Mouse (Mus musculus) heart, postnatal 0 days (tissue): ENCODE data around the gene Coq2. TPM values are rescaled to one million over a fixed set of nuclear protein-coding genes. Genes with fewer than 3 reads are reported as not detected.

Experiments
- ATAC-seq: fragments of 200-750 bp; cut with Nextera tagmentation; 2 replicates; pipeline ENCODE4 v1.8.0; 2017; ENCODE audit warnings: low read depth, moderate number of reproducible peaks, moderate library complexity; ENCODE audit not compliant: insufficient read depth
- DNase-seq: peaks from one replicate; pipeline ENCODE4 v3.0.0-alpha.2; 2016; ENCODE audit warnings: low spot score
- H3K27ac ChIP-seq: fragments of 300-500 bp; sonication (generic); 2 replicates; pipeline ENCODE4 v1.5.1; 2014; ENCODE audit warnings: low read depth, mild to moderate bottlenecking
- H3K27me3 ChIP-seq: fragments of 300-500 bp; sonication (generic); 2 replicates; pipeline ENCODE4 v1.6.1; 2014; ENCODE audit warnings: low read length, mixed read lengths; ENCODE audit not compliant: control insufficient read depth, insufficient read depth
- H3K36me3 ChIP-seq: fragments of 300-500 bp; sonication (generic); replicated peaks from 2 replicates; pipeline ENCODE4 v1.6.1; 2014; ENCODE audit warnings: low read length, mixed read lengths; ENCODE audit not compliant: control insufficient read depth, insufficient read depth
- H3K4me1 ChIP-seq: fragments of 300-500 bp; sonication (generic); 2 replicates; pipeline ENCODE4 v1.6.1; 2014; ENCODE audit warnings: antibody characterized with exemption; ENCODE audit not compliant: control insufficient read depth, insufficient read depth
- H3K4me2 ChIP-seq: fragments of 300-500 bp; sonication (generic); 2 replicates; pipeline ENCODE4 v1.6.1; 2014; ENCODE audit warnings: low read depth, mild to moderate bottlenecking, low read length, moderate library complexity
- H3K4me3 ChIP-seq: fragments of 300-500 bp; sonication (generic); 2 replicates; pipeline ENCODE4 v1.5.1; 2014; ENCODE audit warnings: low read depth, low read length
- H3K9ac ChIP-seq: fragments of 300-500 bp; sonication (generic); replicated peaks from 2 replicates; pipeline ENCODE4 v1.6.1; 2014; ENCODE audit warnings: low read depth, low read length, mixed read lengths
- H3K9me3 ChIP-seq: fragments of 300-500 bp; sonication (generic); replicated peaks from 2 replicates; pipeline ENCODE4 v1.6.1; 2016; ENCODE audit warnings: low read length; ENCODE audit not compliant: control insufficient read depth
- CTCF ChIP-seq: IDR thresholded peaks from 2 replicates; pipeline ENCODE4 v1.5.1; 2016; ENCODE audit warnings: antibody characterized with exemption, control low read depth, low read depth
- EP300 ChIP-seq: IDR thresholded peaks from 2 replicates; pipeline ENCODE4 v1.6.1; 2016; ENCODE audit warnings: antibody characterized with exemption, low read depth
- WGBS: fragments of 180-500 bp; shearing (Covaris S2); extraction: QIAGEN DNeasy Blood & Tissue Kit; methylation state at CpG from one replicate; pipeline ENCODE4 v1.1.7; 2014; 5-methylcytosine and 5-hydroxymethylcytosine counted together
- polyA plus RNA-seq: library from polyadenylated mRNA; unstranded; fragments of >200 nt; fragmentation: Nextera tagmentation; extraction: Ambion mirVana; gene quantifications from 2 replicates; pipeline ENCODE4 v1.2.1, GENCODE M21; 2015
- total RNA-seq: library from RNA; depleted of rRNA; stranded (reverse); fragments of >200 nt; gene quantifications from 2 replicates; pipeline ENCODE4 v1.2.3, GENCODE M21; 2014; ENCODE audit warnings: low replicate concordance; rRNA removed

Coq2 gene
- total and polyA plus RNA-seq, 2 experiments from 2014 or later = 68.5 to 146 TPM

DNA sequence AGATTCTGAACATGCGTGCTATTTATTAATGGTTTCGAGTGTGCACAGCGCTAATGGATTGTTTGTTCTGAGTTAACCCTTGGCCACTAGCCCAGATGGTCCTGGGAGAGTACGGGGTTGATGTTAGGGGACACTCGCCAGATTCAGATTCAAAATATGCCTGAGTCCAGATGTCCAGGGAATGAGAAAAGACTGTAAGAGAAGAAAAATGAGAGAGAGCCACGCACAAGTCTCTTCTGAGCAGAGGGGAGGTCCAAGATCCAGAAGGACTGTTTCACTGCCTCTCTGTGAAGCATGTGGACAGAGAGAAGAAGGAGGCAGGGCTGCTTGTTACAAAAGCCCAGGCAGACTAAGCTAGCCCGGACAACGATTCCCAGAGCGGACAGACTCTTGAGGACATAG lies 69.1 kb downstream of the Coq2 start:
- H3K4me2 ChIP-seq = 0 out of 2 replicates have a peak overlapping the region, but pooled peaks have one; percentile 5
- H3K4me3 ChIP-seq = no peak overlapping the region
- TF ChIP-seq EP300 = no peak
- no peak for TF ChIP-seq CTCF
- H3K27ac ChIP-seq = peak overlapping the region; percentile 49
- peak; percentile 34 for DNase-seq
- WGBS = 47% methylated on average over 9 of the region's 9 CpGs
- ATAC-seq = peak; percentile 73
- H3K9me3 ChIP-seq = no peaks in the 10 kb centered on the region
- no peaks in the 10 kb centered on the region for H3K36me3 ChIP-seq
- H3K4me1 ChIP-seq = no peaks in the 10 kb centered on the region
- no peaks in the 10 kb centered on the region for H3K27me3 ChIP-seq
- no peak overlapping the region for H3K9ac ChIP-seq

Other genes starting within 250 kb of the Coq2 start
- 12.8 and 21.1 TPM in 2 replicates for gene Lin54, start 174.5 kb downstream of the Coq2 start, total RNA-seq
- gene Lin54, start 174.5 kb downstream of the Coq2 start, polyA plus RNA-seq = 5.5 and 6.1 TPM in 2 replicates
- 101 and 118 TPM in 2 replicates for gene Cops4, start 156.8 kb downstream of the Coq2 start, total RNA-seq
- 140 and 143 TPM in 2 replicates for gene Cops4, start 156.8 kb downstream of the Coq2 start, polyA plus RNA-seq
- 5.2 and 12.5 TPM in 2 replicates for gene Plac8, start 102.9 kb downstream of the Coq2 start, total RNA-seq
- 2.9 and 3.2 TPM in 2 replicates for gene Plac8, start 102.9 kb downstream of the Coq2 start, polyA plus RNA-seq
- gene Hpse, start 44.6 kb upstream of the Coq2 start, total RNA-seq = 0.73 and 1.7 TPM in 2 replicates
- gene Hpse, start 44.6 kb upstream of the Coq2 start, polyA plus RNA-seq = 0.38 and 0.63 TPM in 2 replicates
- gene Helq, start 123.5 kb upstream of the Coq2 start, total RNA-seq = 0.42 and 4.4 TPM in 2 replicates
- gene Helq, start 123.5 kb upstream of the Coq2 start, polyA plus RNA-seq = 3.9 and 4.0 TPM in 2 replicates
- 25.1 and 57.1 TPM in 2 replicates for gene Mrps18c, start 123.5 kb upstream of the Coq2 start, total RNA-seq
- 195 and 202 TPM in 2 replicates for gene Mrps18c, start 123.5 kb upstream of the Coq2 start, polyA plus RNA-seq
- gene Abraxas1, start 145.8 kb upstream of the Coq2 start, total RNA-seq = 16.7 and 19.5 TPM in 2 replicates
- 26.8 and 28.9 TPM in 2 replicates for gene Abraxas1, start 145.8 kb upstream of the Coq2 start, polyA plus RNA-seq
- 13.5 and 21.0 TPM in 2 replicates for gene Gpat3, start 170.6 kb upstream of the Coq2 start, total RNA-seq
- 22.1 and 22.6 TPM in 2 replicates for gene Gpat3, start 170.6 kb upstream of the Coq2 start, polyA plus RNA-seq